Mouse (Mus musculus) testis, adult 2 months (tissue): Measurements from ENCODE around the gene Arnt.

ENCODE experiments used
- CTCF ChIP-seq: fragments of 200-500 bp; IDR thresholded peaks from 2 replicates; pipeline ENCODE4 v1.5.1; 2012; ENCODE audit warnings: low read depth, mild to moderate bottlenecking, inconsistent platforms, low read length, moderate library complexity; ENCODE audit not compliant: control insufficient read depth, insufficient read depth, insufficient replicate concordance
- POLR2A ChIP-seq: fragments of 200-500 bp; IDR thresholded peaks from 2 replicates; pipeline ENCODE4 v1.6.1; 2012; ENCODE audit warnings: low read depth, mild to moderate bottlenecking, inconsistent platforms, low read length, moderate library complexity; ENCODE audit not compliant: control insufficient read depth

GRCm38 (mm10) chr3:95435561-95435960 lies 1.4 kb downstream of the Arnt start:
- TF ChIP-seq POLR2A (no peak), CTCF (no peak)
